Mouse (Mus musculus) C2C12 (cell line): ENCODE data around the gene Pafah1b1.

Experiments used
- CEBPB ChIP-seq: IDR thresholded peaks from one replicate; pipeline ENCODE4 v1.6.1; 2011; ENCODE audit warnings: low read depth, mild to moderate bottlenecking, control low read depth, moderate library complexity
- CTCF ChIP-seq: IDR thresholded peaks from one replicate; pipeline ENCODE4 v1.5.1; 2011; ENCODE audit not compliant: control insufficient read depth, insufficient read depth, insufficient read length
- FOSL1 ChIP-seq: IDR thresholded peaks from one replicate; pipeline ENCODE4 v1.8.0; 2011; ENCODE audit warnings: mild to moderate bottlenecking, low read length; ENCODE audit not compliant: poor library complexity, insufficient read depth, severe bottlenecking
- MAX ChIP-seq: IDR thresholded peaks from one replicate; pipeline ENCODE4 v1.6.1; 2011; ENCODE audit warnings: mild to moderate bottlenecking, control low read depth
- MYOD1 ChIP-seq: IDR thresholded peaks from one replicate; pipeline ENCODE4 v1.6.1; 2011; ENCODE audit warnings: low read depth; ENCODE audit not compliant: control insufficient read depth, insufficient read length
- MYOG ChIP-seq: IDR thresholded peaks from one replicate; pipeline ENCODE4 v1.6.1; 2011; ENCODE audit not compliant: control insufficient read depth, insufficient read length; ENCODE audit errors: extremely low read depth
- USF1 ChIP-seq: IDR thresholded peaks from one replicate; pipeline ENCODE4 v1.6.1; 2011; ENCODE audit warnings: low read depth, mild to moderate bottlenecking, control low read depth, moderate library complexity

DNA sequence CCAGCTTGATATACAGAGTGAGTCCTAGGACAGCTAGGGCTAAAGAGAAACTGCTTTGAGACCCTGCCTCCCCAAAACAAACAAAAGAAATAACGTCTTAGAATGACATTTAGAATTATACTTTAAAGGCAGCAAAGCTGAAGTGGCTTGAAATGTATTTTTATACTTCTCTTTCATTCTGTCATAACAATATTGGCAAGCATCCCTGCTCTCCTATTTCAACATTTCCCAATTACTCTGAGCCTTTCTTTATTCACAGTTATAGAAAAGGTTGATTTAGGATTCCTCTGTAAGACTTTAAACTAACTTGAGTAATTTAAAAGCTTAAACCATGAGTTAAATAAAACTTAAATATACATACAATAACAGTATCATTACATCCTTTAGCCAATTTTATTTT lies 32.3 kb downstream of the Pafah1b1 start:
- TF ChIP-seq CTCF (no peak), MYOG (no peak), CEBPB (no peak), USF1 (no peak), MAX (no peak), MYOD1 (no peak), FOSL1 (no peak)
